Mouse (Mus musculus): ENCODE data around the gene Herpud1. TPM values are rescaled to one million over a fixed set of nuclear protein-coding genes. Genes with fewer than 3 reads are reported as not detected.

Herpud1 gene
- polyA plus RNA-seq, 1 experiment from 2014 or later: 72.3 TPM

GRCm38 (mm10) chr8:94354069-94354531, 32.1 kb upstream of the Herpud1 start:
- H3K36me3 ChIP-seq (ENCODE audit: control insufficient read depth, insufficient read depth, low read length): no peaks in the 10 kb centered on the region
- no peak for ATAC-seq
- no peak overlapping the region for H3K4me2 ChIP-seq (ENCODE audit: low read length)
- no peaks in the 10 kb centered on the region for H3K9me3 ChIP-seq (replicated peaks; ENCODE audit: control insufficient read depth, low read length, poor library complexity, severe bottlenecking)
- H3K4me3 ChIP-seq (ENCODE audit: low read depth, low read length): no peak overlapping the region
- no peaks in the 10 kb centered on the region for H3K27me3 ChIP-seq (ENCODE audit: control insufficient read depth, insufficient read depth, low read depth, low read length)
- WGBS: 95% methylated on average over 7 of the region's 7 CpGs
- 0 out of 2 replicates have a peak, but pooled peaks cover 2% of the 10 kb centered on the region for H3K4me1 ChIP-seq (ENCODE audit: control insufficient read depth, insufficient read depth, low read length)
- H3K9ac ChIP-seq (ENCODE audit: low read depth, low read length): no peak overlapping the region
- H3K27ac ChIP-seq (ENCODE audit: low read length): no peak overlapping the region

- no peaks in the 10 kb centered on the region for H3K27me3 ChIP-seq (ENCODE audit: control insufficient read depth, insufficient read depth, low read depth, low read length)
- H3K36me3 ChIP-seq (ENCODE audit: control insufficient read depth, insufficient read depth, low read length): no peaks in the 10 kb centered on the region
- 93% methylated on average over 4 of the region's 4 CpGs for WGBS
- no peak overlapping the region for H3K4me2 ChIP-seq (ENCODE audit: low read length)
- no peaks in the 10 kb centered on the region for H3K9me3 ChIP-seq (replicated peaks; ENCODE audit: control insufficient read depth, low read length, poor library complexity, severe bottlenecking)
- H3K27ac ChIP-seq (ENCODE audit: low read length): no peak overlapping the region
- H3K4me3 ChIP-seq (ENCODE audit: low read depth, low read length): no peak overlapping the region
- ATAC-seq: no peak
- 0 out of 2 replicates have a peak, but pooled peaks cover 2% of the 10 kb centered on the region for H3K4me1 ChIP-seq (ENCODE audit: control insufficient read depth, insufficient read depth, low read length)
- H3K9ac ChIP-seq (ENCODE audit: low read depth, low read length): no peak overlapping the region
Measured at GRCm38 (mm10) chr8:94354571-94354970, 31.7 kb upstream of the Herpud1 start.

GRCm38 (mm10) chr8:94357220-94357619, 29.0 kb upstream of the Herpud1 start:
- H3K27ac ChIP-seq (ENCODE audit: low read length): no peak overlapping the region
- no peaks in the 10 kb centered on the region for H3K27me3 ChIP-seq (ENCODE audit: control insufficient read depth, insufficient read depth, low read depth, low read length)
- no peak overlapping the region for H3K9ac ChIP-seq (ENCODE audit: low read depth, low read length)
- no peaks in the 10 kb centered on the region for H3K9me3 ChIP-seq (replicated peaks; ENCODE audit: control insufficient read depth, low read length, poor library complexity, severe bottlenecking)
- H3K4me1 ChIP-seq (ENCODE audit: control insufficient read depth, insufficient read depth, low read length): 0 out of 2 replicates have a peak, but pooled peaks cover 2% of the 10 kb centered on the region
- H3K4me3 ChIP-seq (ENCODE audit: low read depth, low read length): no peak overlapping the region
- WGBS: 85% methylated on average over 6 of the region's 6 CpGs
- no peaks in the 10 kb centered on the region for H3K36me3 ChIP-seq (ENCODE audit: control insufficient read depth, insufficient read depth, low read length)
- no peak overlapping the region for H3K4me2 ChIP-seq (ENCODE audit: low read length)
- no peak for ATAC-seq

GRCm38 (mm10) chr8:94358541-94358940, 27.7 kb upstream of the Herpud1 start:
- Histone ChIP-seq H3K9me3 (replicated peaks; ENCODE audit: control insufficient read depth, low read length, poor library complexity, severe bottlenecking) (no peaks in the 10 kb centered on the region), H3K4me1 (ENCODE audit: control insufficient read depth, insufficient read depth, low read length) (0 out of 2 replicates have a peak, but pooled peaks cover 2% of the 10 kb centered on the region), H3K27me3 (ENCODE audit: control insufficient read depth, insufficient read depth, low read depth, low read length) (no peaks in the 10 kb centered on the region), H3K27ac (ENCODE audit: low read length) (no peak overlapping the region), H3K4me3 (ENCODE audit: low read depth, low read length) (no peak overlapping the region), H3K9ac (ENCODE audit: low read depth, low read length) (no peak overlapping the region), H3K4me2 (ENCODE audit: low read length) (no peak overlapping the region), H3K36me3 (ENCODE audit: control insufficient read depth, insufficient read depth, low read length) (no peaks in the 10 kb centered on the region)
- WGBS: 69% methylated on average over 5 of the region's 5 CpGs
- no peak for ATAC-seq

DNA sequence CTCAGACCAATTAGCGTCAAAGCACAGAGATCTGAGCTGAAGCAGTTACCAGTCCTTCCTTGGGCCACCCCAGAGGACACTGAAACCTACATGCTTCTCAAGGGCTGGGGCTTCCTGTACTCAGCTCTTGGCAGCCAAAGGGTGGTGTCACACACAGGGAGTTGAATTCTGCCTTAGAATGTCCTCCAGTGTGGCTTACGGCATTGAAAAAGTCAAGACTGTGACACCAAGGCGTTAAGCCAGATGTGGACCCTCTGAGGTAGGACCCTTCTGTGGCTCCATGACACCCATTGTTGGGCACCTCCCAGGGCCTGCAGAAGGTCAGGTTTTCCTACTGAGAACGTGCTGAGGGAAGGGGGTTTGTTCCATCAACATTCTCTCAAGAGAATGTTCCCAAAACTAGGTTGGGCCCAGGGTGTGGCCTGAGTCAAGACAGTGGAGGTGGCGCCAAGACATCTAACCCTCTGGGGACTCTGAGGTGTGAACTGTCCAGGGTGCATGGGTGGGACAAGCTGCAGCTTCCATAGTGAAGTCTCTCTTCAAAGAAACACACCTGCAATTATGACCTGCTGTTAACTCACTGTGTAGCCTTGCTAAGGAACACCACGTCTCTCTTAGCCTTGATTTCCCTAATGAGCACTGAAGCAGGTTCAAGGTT, 24.3 kb upstream of the Herpud1 start:
- Histone ChIP-seq H3K4me3 (ENCODE audit: low read depth, low read length) (no peak overlapping the region), H3K9ac (ENCODE audit: low read depth, low read length) (no peak overlapping the region)
- 88% methylated on average over 6 of the region's 6 CpGs for WGBS

GRCm38 (mm10) chr8:94362607-94363239, 23.5 kb upstream of the Herpud1 start:
- Histone ChIP-seq H3K9me3 (replicated peaks; ENCODE audit: control insufficient read depth, low read length, poor library complexity, severe bottlenecking) (no peaks in the 10 kb centered on the region), H3K27me3 (ENCODE audit: control insufficient read depth, insufficient read depth, low read depth, low read length) (no peaks in the 10 kb centered on the region), H3K4me2 (ENCODE audit: low read length) (no peak overlapping the region), H3K4me1 (ENCODE audit: control insufficient read depth, insufficient read depth, low read length) (0 out of 2 replicates have a peak, but pooled peaks cover 2% of the 10 kb centered on the region), H3K27ac (ENCODE audit: low read length) (no peak overlapping the region), H3K4me3 (ENCODE audit: low read depth, low read length) (no peak overlapping the region), H3K9ac (ENCODE audit: low read depth, low read length) (no peak overlapping the region), H3K36me3 (ENCODE audit: control insufficient read depth, insufficient read depth, low read length) (no peaks in the 10 kb centered on the region)
- WGBS: 80% methylated on average over 7 of the region's 7 CpGs
- ATAC-seq: no peak

More for the DNA sequence above, 24.3 kb upstream of the Herpud1 start:
- Histone ChIP-seq H3K4me2 (ENCODE audit: low read length) (no peak overlapping the region), H3K27me3 (ENCODE audit: control insufficient read depth, insufficient read depth, low read depth, low read length) (no peaks in the 10 kb centered on the region), H3K9me3 (replicated peaks; ENCODE audit: control insufficient read depth, low read length, poor library complexity, severe bottlenecking) (no peaks in the 10 kb centered on the region), H3K4me1 (ENCODE audit: control insufficient read depth, insufficient read depth, low read length) (0 out of 2 replicates have a peak, but pooled peaks cover 2% of the 10 kb centered on the region), H3K27ac (ENCODE audit: low read length) (no peak overlapping the region), H3K36me3 (ENCODE audit: control insufficient read depth, insufficient read depth, low read length) (no peaks in the 10 kb centered on the region)
- ATAC-seq: no peak

DNA sequence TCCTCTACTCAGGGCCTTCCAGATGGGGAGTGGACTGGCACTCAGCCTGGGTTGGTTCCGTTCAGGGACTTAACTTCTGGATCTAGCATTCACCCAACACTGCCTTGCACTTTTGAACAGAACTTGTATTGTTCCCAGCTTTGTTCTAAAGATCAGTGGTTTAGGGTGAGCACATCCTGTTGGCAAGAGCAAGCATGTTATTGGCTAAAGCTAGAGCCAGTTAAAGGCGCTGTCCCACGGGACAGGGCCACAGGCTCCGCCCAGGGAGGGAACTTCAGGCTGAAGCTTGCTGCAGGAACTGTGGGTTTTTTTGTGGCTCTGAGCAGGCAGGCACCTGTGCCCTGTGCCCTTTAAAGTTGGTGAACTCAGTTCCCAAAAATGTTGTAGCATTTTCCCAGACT, 22.9 kb upstream of the Herpud1 start:
- Histone ChIP-seq H3K27ac (ENCODE audit: low read length) (no peak overlapping the region), H3K4me3 (ENCODE audit: low read depth, low read length) (no peak overlapping the region), H3K27me3 (ENCODE audit: control insufficient read depth, insufficient read depth, low read depth, low read length) (no peaks in the 10 kb centered on the region), H3K36me3 (ENCODE audit: control insufficient read depth, insufficient read depth, low read length) (no peaks in the 10 kb centered on the region), H3K4me1 (ENCODE audit: control insufficient read depth, insufficient read depth, low read length) (0 out of 2 replicates have a peak, but pooled peaks cover 1% of the 10 kb centered on the region), H3K9me3 (replicated peaks; ENCODE audit: control insufficient read depth, low read length, poor library complexity, severe bottlenecking) (no peaks in the 10 kb centered on the region), H3K9ac (ENCODE audit: low read depth, low read length) (no peak overlapping the region), H3K4me2 (ENCODE audit: low read length) (no peak overlapping the region)
- 51% methylated on average over 4 of the region's 4 CpGs for whole genome bisulfite sequencing
- no peak for ATAC-seq

GRCm38 (mm10) chr8:94363906-94364305, 22.3 kb upstream of the Herpud1 start:
- no peak overlapping the region for H3K9ac ChIP-seq (ENCODE audit: low read depth, low read length)
- no peak overlapping the region for H3K4me2 ChIP-seq (ENCODE audit: low read length)
- WGBS: 91% methylated on average over 2 of the region's 2 CpGs
- H3K9me3 ChIP-seq (replicated peaks; ENCODE audit: control insufficient read depth, low read length, poor library complexity, severe bottlenecking): no peaks in the 10 kb centered on the region
- no peak for ATAC-seq
- no peak overlapping the region for H3K4me3 ChIP-seq (ENCODE audit: low read depth, low read length)
- no peaks in the 10 kb centered on the region for H3K4me1 ChIP-seq (ENCODE audit: control insufficient read depth, insufficient read depth, low read length)
- H3K27ac ChIP-seq (ENCODE audit: low read length): no peak overlapping the region
- no peaks in the 10 kb centered on the region for H3K36me3 ChIP-seq (ENCODE audit: control insufficient read depth, insufficient read depth, low read length)
- no peaks in the 10 kb centered on the region for H3K27me3 ChIP-seq (ENCODE audit: control insufficient read depth, insufficient read depth, low read depth, low read length)

DNA sequence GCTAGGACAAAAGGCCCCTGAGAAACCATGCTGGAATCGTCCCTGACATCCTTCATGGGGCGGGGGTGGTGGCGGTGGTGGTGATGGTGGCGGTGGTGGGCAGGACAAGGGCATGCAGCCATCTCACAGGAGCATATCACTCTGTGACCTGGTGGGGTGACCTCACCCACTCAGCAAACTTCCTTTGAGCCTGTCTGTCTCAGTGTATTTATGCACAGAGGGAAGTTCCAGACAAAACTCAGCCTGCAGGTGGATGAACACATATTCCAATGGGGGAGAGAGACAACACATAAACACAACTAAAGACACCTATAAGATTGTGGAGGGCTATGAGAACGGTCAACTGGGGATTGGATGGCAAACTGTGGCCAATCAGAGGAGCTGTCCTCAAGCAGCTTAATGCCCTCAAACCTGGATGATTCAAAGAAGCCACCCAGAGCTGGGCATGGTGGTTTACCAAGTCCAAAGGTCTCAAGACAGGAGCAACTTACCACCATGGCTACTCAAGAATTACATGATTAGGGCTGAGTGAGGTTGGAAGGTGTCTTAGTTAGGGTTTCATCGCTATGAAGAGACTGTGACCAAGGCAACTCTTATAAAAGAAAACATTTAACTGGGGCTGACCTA, 21.4 kb upstream of the Herpud1 start:
- no peak overlapping the region for H3K9ac ChIP-seq (ENCODE audit: low read depth, low read length)
- no peaks in the 10 kb centered on the region for H3K36me3 ChIP-seq (ENCODE audit: control insufficient read depth, insufficient read depth, low read length)
- H3K4me1 ChIP-seq (ENCODE audit: control insufficient read depth, insufficient read depth, low read length): no peaks in the 10 kb centered on the region
- H3K27ac ChIP-seq (ENCODE audit: low read length): no peak overlapping the region
- no peak overlapping the region for H3K4me2 ChIP-seq (ENCODE audit: low read length)
- WGBS: 86% methylated on average over 6 of the region's 6 CpGs
- no peak overlapping the region for H3K4me3 ChIP-seq (ENCODE audit: low read depth, low read length)
- no peaks in the 10 kb centered on the region for H3K9me3 ChIP-seq (replicated peaks; ENCODE audit: control insufficient read depth, low read length, poor library complexity, severe bottlenecking)
- H3K27me3 ChIP-seq (ENCODE audit: control insufficient read depth, insufficient read depth, low read depth, low read length): no peaks in the 10 kb centered on the region
- ATAC-seq: no peak
